Mouse (Mus musculus): ENCODE measurements around the gene Galt. TPM values are rescaled to one million over a fixed set of nuclear protein-coding genes. Genes with fewer than 3 reads are reported as not detected.

Gene Galt
- polyA plus RNA-seq, 1 experiment from 2014 or later, result 54.8 TPM

GRCm38 (mm10) chr4:41745021-41745420, 10.0 kb upstream of the Galt start:
- Histone ChIP-seq H3K4me3 (replicated peaks) (no peak overlapping the region), H3K9ac (replicated peaks) (no peak overlapping the region), H3K27ac (replicated peaks) (no peak overlapping the region), H3K9me3 (replicated peaks) (no peaks in the 10 kb centered on the region), H3K4me1 (peaks cover 11% of the 10 kb centered on the region), H3K4me2 (no peak overlapping the region), H3K27me3 (replicated peaks) (peaks cover 3% of the 10 kb centered on the region; the same call in 1 of the 2 replicates), H3K36me3 (no peaks in the 10 kb centered on the region)
- 81% methylated on average over 1 of the region's 1 CpGs for WGBS
- ATAC-seq (ENCODE audit: low FRiP score), result no peak

GRCm38 (mm10) chr4:41755338-41756305, 594 bp downstream of the Galt start, which contains the start of gene Sigmar1:
Gene Sigmar1 (minus strand): TSS chr4:41756157.
- peak; percentile 85 for ATAC-seq (ENCODE audit: low FRiP score)
- no peaks in the 10 kb centered on the region for H3K27me3 ChIP-seq (replicated peaks)
- peak within 1 kb of the TSS; percentile 95 for H3K4me2 ChIP-seq
- no peaks in the 10 kb centered on the region for H3K9me3 ChIP-seq (replicated peaks)
- H3K4me1 ChIP-seq, result peaks cover 29% of the 10 kb centered on the region
- H3K36me3 ChIP-seq, result peaks cover 7% of the 10 kb centered on the region; the same call in 1 of the 2 replicates
- H3K9ac ChIP-seq (replicated peaks), result peak within 1 kb of the TSS; percentile 84
- H3K27ac ChIP-seq (replicated peaks), result peak within 1 kb of the TSS; percentile 87
- under 1% methylated on average over 57 of the region's 57 CpGs for WGBS
- H3K4me3 ChIP-seq (replicated peaks), result peak within 1 kb of the TSS; percentile 78

GRCm38 (mm10) chr4:41756440-41756839, 1.4 kb downstream of the Galt start:
- no peak for ATAC-seq (ENCODE audit: low FRiP score)
- no peaks in the 10 kb centered on the region for H3K27me3 ChIP-seq (replicated peaks)
- 79% methylated on average over 8 of the region's 8 CpGs for WGBS
- H3K9ac ChIP-seq (replicated peaks), result peak overlapping the region; percentile 84
- peak overlapping the region; percentile 87; the same call in 1 of the 2 replicates for H3K27ac ChIP-seq (replicated peaks)
- H3K36me3 ChIP-seq, result peaks cover 7% of the 10 kb centered on the region; the same call in 1 of the 2 replicates
- peaks cover 37% of the 10 kb centered on the region for H3K4me1 ChIP-seq
- no peaks in the 10 kb centered on the region for H3K9me3 ChIP-seq (replicated peaks)
- H3K4me3 ChIP-seq (replicated peaks), result peak overlapping the region; percentile 78
- peak overlapping the region; percentile 95 for H3K4me2 ChIP-seq

GRCm38 (mm10) chr4:41757321-41757720, 2.3 kb downstream of the Galt start:
- no peak for ATAC-seq (ENCODE audit: low FRiP score)
- Histone ChIP-seq H3K9me3 (replicated peaks) (no peaks in the 10 kb centered on the region), H3K36me3 (peaks cover 7% of the 10 kb centered on the region; the same call in 1 of the 2 replicates), H3K27me3 (replicated peaks) (no peaks in the 10 kb centered on the region), H3K4me2 (no peak overlapping the region), H3K27ac (replicated peaks) (no peak overlapping the region), H3K9ac (replicated peaks) (no peak overlapping the region), H3K4me3 (replicated peaks) (no peak overlapping the region), H3K4me1 (peaks cover 45% of the 10 kb centered on the region)
- WGBS, result 94% methylated on average over 13 of the region's 13 CpGs

GRCm38 (mm10) chr4:41758021-41758420, 3.0 kb downstream of the Galt start:
- Histone ChIP-seq H3K27me3 (replicated peaks) (no peaks in the 10 kb centered on the region), H3K27ac (replicated peaks) (no peak overlapping the region), H3K9ac (replicated peaks) (no peak overlapping the region), H3K36me3 (peaks cover 7% of the 10 kb centered on the region; the same call in 1 of the 2 replicates), H3K4me2 (no peak overlapping the region), H3K4me1 (peaks cover 51% of the 10 kb centered on the region), H3K4me3 (replicated peaks) (no peak overlapping the region), H3K9me3 (replicated peaks) (no peaks in the 10 kb centered on the region)
- WGBS, result 85% methylated on average over 11 of the region's 11 CpGs
- no peak for ATAC-seq (ENCODE audit: low FRiP score)

GRCm38 (mm10) chr4:41758701-41759100, 3.7 kb downstream of the Galt start:
- H3K9ac ChIP-seq (replicated peaks), result no peak overlapping the region
- no peaks in the 10 kb centered on the region for H3K9me3 ChIP-seq (replicated peaks)
- H3K4me2 ChIP-seq, result no peak overlapping the region
- H3K4me1 ChIP-seq, result peaks cover 51% of the 10 kb centered on the region
- no peak overlapping the region for H3K27ac ChIP-seq (replicated peaks)
- no peak overlapping the region for H3K4me3 ChIP-seq (replicated peaks)
- no peaks in the 10 kb centered on the region for H3K27me3 ChIP-seq (replicated peaks)
- no peak for ATAC-seq (ENCODE audit: low FRiP score)
- 95% methylated on average over 4 of the region's 4 CpGs for WGBS
- peaks cover 7% of the 10 kb centered on the region; the same call in 1 of the 2 replicates for H3K36me3 ChIP-seq

- no peaks in the 10 kb centered on the region for H3K27me3 ChIP-seq (replicated peaks)
- H3K9me3 ChIP-seq (replicated peaks), result no peaks in the 10 kb centered on the region
- H3K4me3 ChIP-seq (replicated peaks), result no peak overlapping the region
- 82% methylated on average over 9 of the region's 9 CpGs for WGBS
- no peak overlapping the region for H3K4me2 ChIP-seq
- no peak overlapping the region for H3K9ac ChIP-seq (replicated peaks)
- peaks cover 51% of the 10 kb centered on the region for H3K4me1 ChIP-seq
- no peak overlapping the region for H3K27ac ChIP-seq (replicated peaks)
- peaks cover 7% of the 10 kb centered on the region; the same call in 1 of the 2 replicates for H3K36me3 ChIP-seq
- ATAC-seq (ENCODE audit: low FRiP score), result no peak
Measured at GRCm38 (mm10) chr4:41759206-41759605, 4.2 kb downstream of the Galt start.

GRCm38 (mm10) chr4:41759656-41760287, 4.7 kb downstream of the Galt start:
- H3K4me1 ChIP-seq, result peaks cover 45% of the 10 kb centered on the region
- no peak for ATAC-seq (ENCODE audit: low FRiP score)
- H3K9me3 ChIP-seq (replicated peaks), result no peaks in the 10 kb centered on the region
- peak overlapping the region; percentile 68 for H3K27ac ChIP-seq (replicated peaks)
- H3K36me3 ChIP-seq, result peaks cover 7% of the 10 kb centered on the region; the same call in 1 of the 2 replicates
- H3K4me2 ChIP-seq, result peak overlapping the region; percentile 55
- peak overlapping the region; percentile 34 for H3K4me3 ChIP-seq (replicated peaks)
- H3K27me3 ChIP-seq (replicated peaks), result no peaks in the 10 kb centered on the region
- 48% methylated on average over 6 of the region's 6 CpGs for WGBS
- H3K9ac ChIP-seq (replicated peaks), result peak overlapping the region; percentile 14; the same call in 1 of the 2 replicates

GRCm38 (mm10) chr4:41760288-41760721, 5.3 kb downstream of the Galt start:
- Histone ChIP-seq H3K9me3 (replicated peaks) (no peaks in the 10 kb centered on the region), H3K27ac (replicated peaks) (peak overlapping the region; percentile 68), H3K4me3 (replicated peaks) (peak overlapping the region; percentile 34), H3K9ac (replicated peaks) (peak overlapping the region; percentile 14), H3K36me3 (peaks cover 7% of the 10 kb centered on the region; the same call in 1 of the 2 replicates), H3K27me3 (replicated peaks) (no peaks in the 10 kb centered on the region), H3K4me2 (peak overlapping the region; percentile 55), H3K4me1 (peaks cover 43% of the 10 kb centered on the region)
- 2% methylated on average over 15 of the region's 15 CpGs for WGBS
- ATAC-seq (ENCODE audit: low FRiP score), result peak; percentile 48; the same call in 1 of the 2 replicates

- Histone ChIP-seq H3K4me1 (peaks cover 43% of the 10 kb centered on the region), H3K27me3 (replicated peaks) (no peaks in the 10 kb centered on the region), H3K9ac (replicated peaks) (peak overlapping the region; percentile 14; the same call in 1 of the 2 replicates), H3K4me3 (replicated peaks) (peak overlapping the region; percentile 34), H3K36me3 (peaks cover 7% of the 10 kb centered on the region; the same call in 1 of the 2 replicates), H3K27ac (replicated peaks) (peak overlapping the region; percentile 37; the same call in 1 of the 2 replicates), H3K9me3 (replicated peaks) (no peaks in the 10 kb centered on the region), H3K4me2 (peak overlapping the region; percentile 55)
- no peak; the same call in 1 of the 2 replicates for ATAC-seq (ENCODE audit: low FRiP score)
- WGBS, result 84% methylated on average over 4 of the region's 4 CpGs
Measured at GRCm38 (mm10) chr4:41760911-41761310, 5.9 kb downstream of the Galt start.

GRCm38 (mm10) chr4:41761680-41762079, 6.7 kb downstream of the Galt start:
- peaks cover 37% of the 10 kb centered on the region for H3K4me1 ChIP-seq
- peaks cover 7% of the 10 kb centered on the region; the same call in 1 of the 2 replicates for H3K36me3 ChIP-seq
- no peak overlapping the region for H3K4me3 ChIP-seq (replicated peaks)
- no peaks in the 10 kb centered on the region for H3K9me3 ChIP-seq (replicated peaks)
- peak overlapping the region; percentile 37; the same call in 1 of the 2 replicates for H3K27ac ChIP-seq (replicated peaks)
- ATAC-seq (ENCODE audit: low FRiP score), result no peak
- no peaks in the 10 kb centered on the region for H3K27me3 ChIP-seq (replicated peaks)
- 0 out of 2 replicates have a peak overlapping the region, but pooled peaks have one; percentile 14 for H3K9ac ChIP-seq (replicated peaks)
- peak overlapping the region; percentile 55 for H3K4me2 ChIP-seq
